Mouse (Mus musculus) small intestine, adult 2 months (tissue): ENCODE data around the gene Mios.

Experiments used
- CTCF ChIP-seq: fragments of 200-500 bp; IDR thresholded peaks from 2 replicates; pipeline ENCODE4 v1.5.1; 2012; ENCODE audit warnings: low read depth, mild to moderate bottlenecking, control low read depth, inconsistent platforms, low read length, moderate library complexity, mixed read lengths; ENCODE audit not compliant: insufficient replicate concordance, insufficient read length; ENCODE audit errors: extremely low read depth
- POLR2A ChIP-seq: fragments of 200-500 bp; IDR thresholded peaks from 2 replicates; pipeline ENCODE4 v1.6.1; 2012; ENCODE audit warnings: low read depth, mild to moderate bottlenecking, control low read depth, inconsistent platforms, low read length, moderate library complexity

- peak; percentile 61 for TF ChIP-seq POLR2A
- TF ChIP-seq CTCF, result no peak
These were observed 50.1 kb downstream of the Mios start, which contains the start of the genes Rpa3, Umad1 and Gm45062 for GRCm38 (mm10) chr6:8259004-8259666.
